Mouse (Mus musculus) G1E (cell line): ENCODE measurements around the gene Cdkl3.

ENCODE experiments used
- CTCF ChIP-seq: IDR thresholded peaks from 2 replicates; pipeline ENCODE4 v1.5.1; 2012; ENCODE audit warnings: low read depth, low read length, inconsistent platforms, mixed read lengths
- GATA1 ChIP-seq: IDR thresholded peaks from 2 replicates; pipeline ENCODE4 v1.6.1; 2012; ENCODE audit warnings: borderline replicate concordance, low read length, inconsistent platforms, mixed read lengths
- GATA2 ChIP-seq: IDR thresholded peaks from 2 replicates; pipeline ENCODE4 v1.6.1; 2012; ENCODE audit warnings: low read depth, low read length, inconsistent platforms, borderline replicate concordance
- POLR2AphosphoS5 ChIP-seq: IDR thresholded peaks from 2 replicates; pipeline ENCODE4 v1.6.1; 2012; ENCODE audit warnings: low read depth, low read length, inconsistent platforms; ENCODE audit not compliant: insufficient replicate concordance
- TAL1 ChIP-seq: conservative IDR thresholded peaks from 2 replicates; pipeline ENCODE4 v1.6.1; 2012; ENCODE audit warnings: low read depth, low read length, inconsistent platforms, mixed read lengths

GRCm38 (mm10) chr11:51967443-51968401 lies 36.3 kb upstream of the Cdkl3 start, which contains the start of gene Cdkn2aipnl:
- TF ChIP-seq GATA1 (no peak), CTCF (peak; percentile 60), GATA2 (no peak), TAL1 (no peak), POLR2AphosphoS5 (no peak)
